Mouse (Mus musculus): ENCODE results near the gene Slc26a10.
"Not testable (repeated sequence)": the region's sequence is repeated elsewhere in the genome, so short reads cannot be mapped to it uniquely, and the experiment has no call there.

Slc26a10 gene

GRCm38 (mm10) chr10:127198492-127198891, 18.0 kb upstream of the Slc26a10 start:
- no peak for DNase-seq (ENCODE audit: low read depth, low spot score)

- no peak for DNase-seq (ENCODE audit: low read depth, low spot score)
Measured at GRCm38 (mm10) chr10:127197505-127198110, 17.2 kb upstream of the Slc26a10 start.

- no peak for DNase-seq (ENCODE audit: low read depth, low spot score)
Measured at GRCm38 (mm10) chr10:127197104-127197503, 16.7 kb upstream of the Slc26a10 start.

GRCm38 (mm10) chr10:127196392-127196791, 15.9 kb upstream of the Slc26a10 start:
- DNase-seq (ENCODE audit: low read depth, low spot score): peak; percentile 79

- DNase-seq (ENCODE audit: low read depth, low spot score): no peak
Measured at GRCm38 (mm10) chr10:127195328-127196129, 15.1 kb upstream of the Slc26a10 start, which contains the start of gene Dtx3. TSS of gene Dtx3 (minus strand) at chr10:127195728.

- no peak for DNase-seq (ENCODE audit: low read depth, low spot score)
Measured at GRCm38 (mm10) chr10:127194428-127195327, 14.2 kb upstream of the Slc26a10 start.

GRCm38 (mm10) chr10:127193011-127193410, 12.6 kb upstream of the Slc26a10 start:
- no peak for DNase-seq (ENCODE audit: low read depth, low spot score)

GRCm38 (mm10) chr10:127192057-127192328, 11.5 kb upstream of the Slc26a10 start:
- not testable (repeated sequence) for DNase-seq (ENCODE audit: low read depth, low spot score)

- no peak for DNase-seq (ENCODE audit: low read depth, low spot score)
Measured at GRCm38 (mm10) chr10:127191191-127192056, 11.0 kb upstream of the Slc26a10 start.

- no peak for DNase-seq (ENCODE audit: low read depth, low spot score)
Measured at GRCm38 (mm10) chr10:127190398-127191190, 10.1 kb upstream of the Slc26a10 start.

- no peak for DNase-seq (ENCODE audit: low read depth, low spot score)
Measured at GRCm38 (mm10) chr10:127189651-127190381, 9.4 kb upstream of the Slc26a10 start, which contains the start of gene Arhgef25. TSS of gene Arhgef25 (minus strand) at chr10:127190083.

- DNase-seq (ENCODE audit: low read depth, low spot score): no peak
Measured at GRCm38 (mm10) chr10:127189116-127189650, 8.7 kb upstream of the Slc26a10 start.

GRCm38 (mm10) chr10:127188465-127189115, 8.1 kb upstream of the Slc26a10 start:
- DNase-seq (ENCODE audit: low read depth, low spot score): no peak

GRCm38 (mm10) chr10:127188079-127188453, 7.6 kb upstream of the Slc26a10 start:
- no peak for DNase-seq (ENCODE audit: low read depth, low spot score)

GRCm38 (mm10) chr10:127187371-127188078, 7.1 kb upstream of the Slc26a10 start:
- DNase-seq (ENCODE audit: low read depth, low spot score): peak; percentile 91

GRCm38 (mm10) chr10:127186451-127186850, 6.0 kb upstream of the Slc26a10 start:
- no peak for DNase-seq (ENCODE audit: low read depth, low spot score)

- no peak for DNase-seq (ENCODE audit: low read depth, low spot score)
Measured at GRCm38 (mm10) chr10:127185506-127185905, 5.1 kb upstream of the Slc26a10 start.

- DNase-seq (ENCODE audit: low read depth, low spot score): no peak
Measured at GRCm38 (mm10) chr10:127185101-127185500, 4.7 kb upstream of the Slc26a10 start.

Measured in telencephalon, adult 2 months (tissue).